Mouse (Mus musculus) E14TG2a.4 (cell line): ENCODE measurements around the gene Sell.

Source experiments
- H3K27me3 ChIP-seq: 2 replicates; pipeline ENCODE4 v1.6.1; 2014; ENCODE audit warnings: low read length, control low read depth; ENCODE audit not compliant: insufficient read depth
- H3K36me3 ChIP-seq: 2 replicates; pipeline ENCODE4 v1.6.1; 2014; ENCODE audit warnings: low read length, control low read depth; ENCODE audit not compliant: insufficient read depth
- H3K4me1 ChIP-seq: replicated peaks from 2 replicates; pipeline ENCODE4 v1.6.1; 2014; ENCODE audit warnings: low read depth, low read length, control low read depth
- H3K4me3 ChIP-seq: replicated peaks from 2 replicates; pipeline ENCODE4 v1.5.1; 2014; ENCODE audit warnings: mild to moderate bottlenecking, low read length
- H3K9me3 ChIP-seq: 2 replicates; pipeline ENCODE4 v1.6.1; 2014; ENCODE audit warnings: low read length, control low read depth
- CTCF ChIP-seq: conservative IDR thresholded peaks from 2 replicates; pipeline ENCODE4 v1.5.1; 2014; ENCODE audit warnings: low read length
- NANOG ChIP-seq: IDR thresholded peaks from 2 replicates; pipeline ENCODE4 v1.6.1; 2014; ENCODE audit warnings: borderline replicate concordance, low read length, mixed read lengths
- POU5F1 ChIP-seq: IDR thresholded peaks from 2 replicates; pipeline ENCODE4 v1.6.1; 2014; ENCODE audit warnings: low read length, borderline replicate concordance

Sell gene

DNA sequence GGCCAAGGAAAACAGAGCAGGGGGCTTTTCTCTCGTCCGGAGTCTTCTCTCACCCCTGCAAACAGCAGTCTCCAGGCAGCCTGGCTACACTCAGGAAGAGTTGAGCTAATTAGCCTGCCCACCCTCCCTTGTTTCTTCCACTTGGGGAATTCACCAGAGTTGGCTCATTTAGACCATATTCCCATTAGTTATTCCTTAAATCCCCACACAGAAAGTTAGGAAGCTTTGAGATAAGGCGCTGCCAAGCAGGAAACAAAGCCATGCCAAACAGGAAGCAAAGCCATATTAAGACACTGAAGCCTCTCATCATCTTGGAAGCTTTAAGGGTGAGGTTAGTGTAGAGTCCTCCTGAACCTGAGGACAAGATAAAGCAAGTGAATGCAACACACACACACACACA is 18.2 kb upstream of the Sell start:
- no peaks in the 10 kb centered on the region for H3K9me3 ChIP-seq
- H3K4me3 ChIP-seq = no peak overlapping the region
- no peaks in the 10 kb centered on the region for H3K4me1 ChIP-seq
- no peak for TF ChIP-seq CTCF
- no peak for TF ChIP-seq POU5F1
- no peak for TF ChIP-seq NANOG
- no peaks in the 10 kb centered on the region for H3K36me3 ChIP-seq
- H3K27me3 ChIP-seq = no peaks in the 10 kb centered on the region

DNA sequence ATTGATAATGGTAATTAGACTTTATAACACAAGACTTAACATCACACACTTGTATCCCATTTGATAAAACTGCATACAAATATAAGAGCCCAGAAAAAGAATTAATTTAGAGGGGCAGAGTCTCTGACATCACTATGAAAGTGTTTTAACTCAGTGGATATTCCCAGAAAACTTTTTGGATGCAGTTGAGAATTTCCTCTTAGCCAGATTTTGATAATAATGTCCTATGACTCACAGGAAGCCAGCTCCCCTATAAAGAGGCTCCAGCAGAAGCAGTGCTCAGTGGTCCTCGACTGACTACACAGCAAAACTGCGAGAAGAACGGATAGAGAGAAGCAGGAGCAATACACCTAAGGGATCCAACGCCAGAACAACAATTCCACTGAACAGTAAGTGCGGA is 13.8 kb upstream of the Sell start, which contains the start of gene Sele:
Gene Sele, plus strand, starts transcription at position 301 of the 400 bp plus-strand sequence.
- no peaks in the 10 kb centered on the region for H3K9me3 ChIP-seq
- H3K36me3 ChIP-seq = no peaks in the 10 kb centered on the region
- no peaks in the 10 kb centered on the region for H3K4me1 ChIP-seq
- TF ChIP-seq POU5F1 = no peak
- no peak for TF ChIP-seq CTCF
- no peak for TF ChIP-seq NANOG
- H3K4me3 ChIP-seq = no peak within 1 kb of the TSS
- H3K27me3 ChIP-seq = no peaks in the 10 kb centered on the region

DNA sequence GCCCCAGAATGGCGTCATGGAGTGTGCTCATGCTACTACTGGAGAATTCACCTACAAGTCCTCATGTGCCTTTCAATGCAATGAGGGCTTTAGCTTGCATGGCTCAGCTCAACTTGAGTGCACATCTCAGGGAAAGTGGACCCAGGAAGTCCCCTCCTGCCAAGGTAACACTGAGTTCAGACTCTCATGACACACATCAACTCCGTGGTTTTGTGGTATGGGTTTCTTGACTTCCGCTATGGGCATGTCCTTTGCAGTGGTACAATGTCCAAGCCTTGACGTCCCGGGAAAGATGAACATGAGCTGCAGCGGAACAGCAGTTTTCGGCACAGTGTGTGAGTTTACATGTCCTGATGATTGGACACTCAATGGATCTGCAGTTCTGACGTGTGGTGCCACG is 8.2 kb upstream of the Sell start:
- Histone ChIP-seq H3K36me3 (no peaks in the 10 kb centered on the region), H3K27me3 (peaks cover 12% of the 10 kb centered on the region; the same call in 1 of the 2 replicates), H3K9me3 (no peaks in the 10 kb centered on the region), H3K4me3 (no peak overlapping the region), H3K4me1 (peaks cover 3% of the 10 kb centered on the region; the same call in 1 of the 2 replicates)
- TF ChIP-seq POU5F1 (no peak), CTCF (no peak)

DNA sequence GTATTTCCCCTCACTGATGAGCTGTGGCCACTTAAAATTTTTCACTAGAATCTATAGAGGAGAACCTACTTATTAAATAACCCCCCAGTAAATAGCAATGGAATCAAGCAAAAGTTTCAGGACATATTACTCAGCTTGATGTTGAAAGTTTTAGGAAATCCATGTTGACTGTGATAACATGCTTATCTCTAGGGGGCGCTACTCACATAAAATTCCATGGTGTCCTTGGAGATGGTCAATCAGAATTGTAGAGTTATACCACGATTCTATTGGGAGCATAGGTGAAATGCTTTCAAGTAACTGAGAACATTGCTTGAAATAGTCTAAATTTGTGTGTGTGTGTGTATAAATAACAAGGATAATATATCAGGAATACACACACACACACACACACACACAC is 7.0 kb upstream of the Sell start:
- TF ChIP-seq POU5F1 (no peak), CTCF (peak; percentile 53)
- Histone ChIP-seq H3K4me1 (peaks cover 3% of the 10 kb centered on the region; the same call in 1 of the 2 replicates), H3K27me3 (peaks cover 12% of the 10 kb centered on the region; the same call in 1 of the 2 replicates), H3K36me3 (no peaks in the 10 kb centered on the region), H3K4me3 (no peak overlapping the region), H3K9me3 (no peaks in the 10 kb centered on the region)

DNA sequence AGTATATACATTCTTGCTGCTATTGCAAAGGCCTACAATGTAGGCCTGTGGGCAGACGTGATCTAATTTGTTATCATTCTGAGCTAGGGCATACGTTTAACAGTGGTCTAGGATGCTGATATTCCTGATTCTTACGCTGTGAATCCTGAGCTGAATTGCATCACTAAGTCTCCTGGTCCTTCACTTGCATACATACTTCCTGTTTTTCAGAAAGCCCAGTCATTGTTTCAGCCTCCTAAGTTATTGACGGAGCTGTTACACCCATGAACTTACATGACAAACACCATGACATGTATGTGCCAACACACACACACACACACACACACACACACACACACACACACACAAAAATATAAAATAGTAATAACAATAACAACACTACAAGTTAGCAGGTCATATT is 1.7 kb upstream of the Sell start:
- H3K36me3 ChIP-seq = no peaks in the 10 kb centered on the region
- H3K4me3 ChIP-seq = no peak overlapping the region

DNA sequence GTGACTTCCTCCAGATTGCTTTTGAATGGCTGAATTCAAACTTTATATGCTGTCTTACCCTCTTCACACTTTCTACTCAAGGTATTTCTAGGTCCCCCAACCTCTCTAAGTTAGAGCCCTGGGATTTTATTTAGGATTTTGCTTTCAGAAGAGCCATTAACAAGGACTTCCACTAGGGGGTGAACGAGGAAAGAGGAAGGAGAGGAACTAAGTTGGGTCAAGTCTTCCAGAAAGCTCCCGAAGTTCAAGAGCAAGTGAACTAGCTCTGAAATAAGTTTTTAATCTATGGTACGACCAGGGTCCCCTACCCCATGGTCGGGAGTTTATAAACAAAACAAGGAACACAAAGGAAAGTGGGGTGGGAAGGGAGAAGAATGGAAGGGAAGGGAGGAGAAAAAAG is 504 bp upstream of the Sell start:
- Histone ChIP-seq H3K27me3 (no peaks in the 10 kb centered on the region), H3K4me1 (peaks cover 13% of the 10 kb centered on the region), H3K36me3 (no peaks in the 10 kb centered on the region), H3K9me3 (no peaks in the 10 kb centered on the region), H3K4me3 (no peak overlapping the region)
- 0 out of 2 replicates have a peak, but pooled peaks have one; percentile 14 for TF ChIP-seq CTCF
- TF ChIP-seq POU5F1 = no peak

More for the DNA sequence above, 1.7 kb upstream of the Sell start:
- Histone ChIP-seq H3K9me3 (no peaks in the 10 kb centered on the region), H3K4me1 (peaks cover 13% of the 10 kb centered on the region), H3K27me3 (peaks cover 6% of the 10 kb centered on the region; the same call in 1 of the 2 replicates)
- no peak for TF ChIP-seq CTCF

DNA sequence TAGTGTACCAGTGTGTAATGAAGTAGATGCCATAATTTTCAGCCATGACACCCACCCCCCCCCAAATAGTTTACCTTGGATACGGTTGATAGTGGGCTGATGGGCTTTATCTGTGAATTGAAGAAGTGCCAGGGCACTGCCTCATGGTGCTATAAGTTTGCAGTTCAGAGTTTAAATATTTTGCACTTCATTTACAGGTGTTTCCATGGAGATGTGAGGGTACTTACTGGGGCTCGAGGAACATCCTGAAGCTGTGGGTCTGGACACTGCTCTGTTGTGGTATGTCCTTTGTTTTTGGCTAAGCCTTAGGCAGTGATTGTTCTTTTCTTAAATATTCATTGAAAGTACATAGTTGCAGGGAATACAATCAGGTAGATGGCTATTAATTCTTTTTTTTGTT is 1.1 kb downstream of the Sell start:
- Histone ChIP-seq H3K4me3 (no peak overlapping the region), H3K4me1 (peaks cover 13% of the 10 kb centered on the region), H3K9me3 (no peaks in the 10 kb centered on the region), H3K27me3 (no peaks in the 10 kb centered on the region), H3K36me3 (no peaks in the 10 kb centered on the region)
- TF ChIP-seq POU5F1 (no peak), CTCF (no peak), NANOG (no peak)

DNA sequence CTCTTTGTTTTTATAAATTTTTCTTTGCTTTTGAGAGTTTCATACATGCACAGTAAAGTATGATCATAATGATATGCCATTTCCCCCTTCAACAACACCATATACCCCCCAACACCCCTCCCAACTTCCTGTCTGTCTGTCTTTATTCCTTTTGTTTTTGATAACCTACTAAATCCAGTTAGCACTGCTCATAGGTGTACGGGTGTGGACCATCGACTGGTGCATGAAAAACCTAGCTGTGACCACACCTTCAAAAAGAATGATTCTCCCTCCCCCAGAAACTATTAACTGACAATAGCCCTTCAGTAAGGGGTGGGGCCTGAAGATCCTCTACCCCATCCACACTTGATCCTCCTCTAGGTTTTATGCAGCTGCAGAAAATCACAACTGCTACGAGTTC is 2.0 kb downstream of the Sell start:
- Histone ChIP-seq H3K27me3 (no peaks in the 10 kb centered on the region), H3K9me3 (no peaks in the 10 kb centered on the region), H3K36me3 (no peaks in the 10 kb centered on the region), H3K4me1 (peaks cover 13% of the 10 kb centered on the region), H3K4me3 (no peak overlapping the region)
- TF ChIP-seq POU5F1 = no peak
- TF ChIP-seq NANOG = no peak
- TF ChIP-seq CTCF = no peak

DNA sequence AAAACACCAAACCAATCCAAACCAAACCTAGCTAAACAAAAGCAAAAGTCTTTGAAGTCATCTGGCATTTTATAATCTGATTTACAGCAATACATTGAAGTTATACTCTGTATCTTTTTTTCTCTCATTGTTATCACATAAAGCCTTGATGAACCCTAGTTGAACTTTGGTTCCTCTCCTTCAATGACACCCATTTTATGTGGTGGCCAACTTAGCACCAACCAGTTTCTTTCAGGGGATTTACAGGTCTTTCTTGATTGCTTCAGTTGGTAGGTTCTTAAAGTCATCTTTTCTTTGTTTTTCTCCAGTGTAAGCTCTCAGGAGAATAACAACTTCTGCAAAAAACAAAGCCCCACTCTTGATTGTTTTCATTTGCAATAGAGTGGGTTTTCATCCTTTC is 7.5 kb downstream of the Sell start:
- no peak for TF ChIP-seq POU5F1
- no peak for TF ChIP-seq NANOG
- TF ChIP-seq CTCF = no peak
- Histone ChIP-seq H3K4me1 (peaks cover 2% of the 10 kb centered on the region; the same call in 1 of the 2 replicates), H3K4me3 (no peak overlapping the region), H3K9me3 (no peaks in the 10 kb centered on the region), H3K36me3 (no peaks in the 10 kb centered on the region), H3K27me3 (no peaks in the 10 kb centered on the region)
